Mouse (Mus musculus) common myeloid progenitor, adult 5-6 weeks (primary cell): ENCODE data around the gene Syce3. TPM values are rescaled to one million over a fixed set of nuclear protein-coding genes. Genes with fewer than 3 reads are reported as not detected.

Experiments
- ATAC-seq: replicated peaks from 2 replicates; pipeline ENCODE4 v1.8.0; 2016; ENCODE audit warnings: low read depth, mild to moderate bottlenecking, moderate TSS enrichment, inconsistent platforms; ENCODE audit not compliant: poor library complexity, severe bottlenecking
- total RNA-seq: library from RNA; stranded (forward); fragments of 200-1000, 187-1606 nt; gene quantifications from 2 replicates; pipeline ENCODE4 v1.2.3, GENCODE M21; 2017

The Syce3 gene
- total RNA-seq, 1 experiment from 2014 or later, result not detected

DNA sequence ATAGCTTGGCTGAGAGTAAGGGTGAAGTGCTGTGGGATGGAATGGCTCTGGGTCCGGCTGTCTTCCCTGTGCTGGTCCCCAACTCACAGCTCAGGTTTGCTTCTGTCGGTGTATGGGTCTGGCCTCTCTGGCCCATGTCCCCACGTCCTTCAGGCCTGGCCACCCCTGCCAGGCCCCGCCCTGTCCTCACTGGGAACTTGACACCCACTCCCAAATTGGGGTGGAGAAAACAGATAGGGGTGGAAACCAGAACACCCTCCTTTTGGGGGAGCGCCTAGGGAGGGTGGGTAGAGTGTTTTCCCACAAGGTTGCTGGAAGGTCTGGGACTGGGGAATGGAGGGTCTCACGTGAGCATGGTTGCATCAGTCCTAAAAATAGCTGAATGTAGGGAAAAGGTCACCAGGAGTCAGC, 15.4 kb upstream of the Syce3 start, which contains the start of gene Cpt1b:
Gene Cpt1b (minus strand): TSS at position 153 of the 411 bp plus-strand sequence.
- no peak for ATAC-seq

DNA sequence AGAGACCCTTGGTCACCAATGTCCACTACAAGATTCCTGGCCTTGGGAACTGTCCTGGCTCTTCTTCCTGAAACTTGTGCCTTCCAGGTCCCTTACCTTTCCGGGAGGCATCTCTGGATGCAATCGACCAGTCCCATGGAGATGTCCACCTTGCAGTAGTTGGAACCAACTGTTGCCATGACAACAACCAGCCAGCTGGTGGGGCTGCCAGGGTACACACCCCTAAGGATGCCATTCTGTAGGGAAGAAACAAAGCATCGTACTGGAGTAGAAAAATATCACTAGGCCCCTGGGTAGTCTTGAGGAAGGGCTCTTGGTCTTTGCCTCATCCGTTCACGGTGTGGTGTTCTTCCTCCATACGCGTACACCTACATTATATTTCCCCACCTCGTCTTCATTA, 14.3 kb upstream of the Syce3 start:
- no peak for ATAC-seq

GRCm38 (mm10) chr15:89421938-89422337, 11.6 kb upstream of the Syce3 start:
- ATAC-seq, result no peak

GRCm38 (mm10) chr15:89415282-89415681, 5.0 kb upstream of the Syce3 start:
- no peak for ATAC-seq

- ATAC-seq, result no peak
Measured at GRCm38 (mm10) chr15:89406691-89407090, 3.6 kb downstream of the Syce3 start.

DNA sequence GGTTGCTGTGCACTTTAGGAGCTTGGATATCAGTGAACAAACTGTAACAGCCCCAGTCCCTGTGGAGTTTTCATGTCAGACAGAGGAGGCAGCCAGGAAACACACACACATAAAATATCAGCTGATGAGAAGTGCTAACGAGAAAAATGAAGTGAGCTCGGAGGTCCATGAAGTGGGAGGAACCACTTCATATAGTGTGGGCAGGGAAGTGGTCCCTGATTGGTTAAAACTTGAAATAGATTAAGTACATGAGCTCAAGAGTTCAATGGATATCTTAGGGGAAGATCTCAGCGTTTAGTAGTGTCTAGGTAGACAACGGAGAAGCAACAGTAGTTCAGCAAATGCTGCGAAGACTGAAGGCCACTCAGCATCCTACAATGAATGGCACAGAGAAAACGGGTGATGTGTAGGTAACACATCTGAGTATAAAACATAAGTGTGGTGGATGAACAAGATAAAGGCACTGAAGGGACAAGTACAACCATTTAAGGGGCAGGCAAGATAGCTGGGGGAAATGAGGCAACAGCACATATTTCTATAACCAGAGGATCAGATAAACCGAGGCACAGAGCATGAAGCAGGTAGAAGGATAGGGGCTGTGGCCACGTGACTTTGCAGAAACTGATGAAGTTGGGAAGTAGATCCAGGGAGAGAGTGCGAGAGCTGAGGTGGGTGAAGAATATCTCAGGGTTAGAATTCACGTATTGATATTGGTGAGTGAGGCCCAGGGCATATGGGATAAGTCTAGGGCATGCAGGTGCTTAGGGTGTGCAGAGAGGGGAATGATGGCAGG, 5.3 kb downstream of the Syce3 start:
- no peak for ATAC-seq

DNA sequence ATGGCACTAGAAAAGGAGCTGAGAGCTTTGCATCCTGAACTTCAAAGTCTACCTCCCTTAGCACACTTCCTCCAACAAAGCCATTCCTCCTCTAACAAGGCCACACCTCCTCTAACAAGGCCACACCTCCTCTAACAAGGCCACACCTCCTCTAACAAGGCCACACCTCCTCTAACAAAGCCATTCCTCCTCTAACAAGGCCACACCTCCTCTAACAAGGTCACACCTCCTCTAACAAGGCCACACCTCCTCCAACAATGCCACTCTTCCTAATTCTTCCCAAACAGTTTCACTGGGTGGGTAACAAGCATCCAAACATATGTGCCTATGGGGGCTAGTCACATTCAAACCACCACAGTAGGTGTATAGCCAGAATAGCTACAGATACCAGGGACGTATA, 7.8 kb downstream of the Syce3 start:
- ATAC-seq, result no peak

DNA sequence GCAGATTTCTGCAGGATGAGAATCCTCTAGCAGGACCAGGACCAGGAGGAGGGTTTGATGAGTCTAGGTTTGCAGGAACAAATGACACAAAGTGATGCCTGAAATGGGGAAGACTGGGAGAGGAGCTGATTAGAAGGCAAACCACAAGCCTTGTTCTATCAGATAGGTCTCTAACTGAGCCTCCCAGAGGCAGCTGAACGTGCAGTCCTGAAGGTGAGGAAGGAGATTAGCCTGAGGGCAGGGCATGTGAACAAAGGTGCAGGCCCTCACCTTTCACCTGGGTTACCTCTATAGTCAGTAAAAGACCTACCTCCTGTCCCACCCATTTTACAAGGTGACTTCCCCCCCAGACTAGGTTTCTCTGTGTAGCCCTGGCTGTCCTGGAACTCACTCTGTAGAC, 10.6 kb downstream of the Syce3 start:
- no peak for ATAC-seq

DNA sequence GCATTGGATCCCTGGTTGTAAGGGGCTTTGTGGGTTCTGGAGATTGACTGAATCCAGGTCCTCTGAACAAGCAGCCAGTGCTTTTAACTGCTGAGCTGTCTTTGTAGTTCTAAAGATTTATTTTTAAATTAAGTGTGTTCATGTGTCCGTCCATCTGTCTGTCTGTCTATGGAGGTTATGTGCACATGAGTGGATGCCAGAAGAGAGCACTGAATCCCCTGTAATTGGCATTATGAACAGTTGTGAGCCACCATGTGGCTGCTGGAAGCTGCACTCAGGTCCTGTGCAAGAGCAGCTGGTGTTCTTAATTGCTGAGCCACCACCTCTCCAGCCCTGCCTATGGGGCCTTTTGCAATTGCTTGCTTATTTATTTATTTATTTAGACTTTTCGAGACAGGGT, 12.2 kb downstream of the Syce3 start:
- no peak for ATAC-seq

GRCm38 (mm10) chr15:89396883-89397282, 13.4 kb downstream of the Syce3 start:
- ATAC-seq, result no peak

DNA sequence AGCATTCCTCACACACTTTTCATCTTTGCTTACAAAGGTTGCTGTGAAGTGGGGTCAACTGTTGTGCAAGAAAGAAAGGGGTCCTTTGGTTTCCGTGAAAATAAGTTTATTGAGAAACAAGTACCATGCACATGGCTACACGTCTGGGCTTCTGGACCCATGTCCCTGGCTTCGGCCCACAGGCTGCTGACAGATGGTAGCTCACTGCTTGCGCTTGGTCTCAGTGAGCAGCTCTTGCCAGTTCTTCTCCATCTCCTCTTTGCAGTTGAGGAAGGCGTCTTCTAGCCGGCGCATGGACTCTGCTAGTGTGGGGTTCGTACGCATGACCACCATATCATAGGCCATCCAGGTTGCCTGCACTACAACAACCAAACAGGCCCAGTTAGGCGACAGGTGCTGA, 20.2 kb downstream of the Syce3 start:
- no peak for ATAC-seq

- 0 out of 2 replicates have a peak, but pooled peaks have one; percentile 43 for ATAC-seq
Measured at GRCm38 (mm10) chr15:89387127-89387526, 23.2 kb downstream of the Syce3 start.

DNA sequence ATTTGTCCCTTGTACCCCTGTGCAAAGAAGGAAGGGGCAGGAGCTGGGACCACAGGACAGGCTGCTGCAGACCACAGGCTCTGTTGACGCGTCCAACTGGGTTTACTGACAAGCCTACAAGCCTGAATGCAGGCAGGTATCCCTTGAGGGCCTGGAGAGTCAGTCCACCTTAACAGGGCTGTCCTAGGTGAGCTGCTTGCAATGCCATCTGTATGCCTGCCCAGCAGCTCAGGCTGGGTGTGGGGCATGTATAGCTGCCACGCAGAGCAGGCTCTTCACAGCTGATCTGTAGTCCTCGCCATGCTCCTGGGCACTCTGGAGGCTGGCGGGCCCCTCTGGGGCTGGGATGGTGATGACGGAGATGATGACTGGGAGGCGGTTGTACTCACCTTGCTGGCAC, 25.7 kb downstream of the Syce3 start, which contains the start of gene Klhdc7b:
Gene Klhdc7b (plus strand): TSS at position 301 of the 400 bp plus-strand sequence.
- no peak for ATAC-seq

- ATAC-seq, result peak; percentile 77
Measured at GRCm38 (mm10) chr15:89379429-89379828, 30.9 kb downstream of the Syce3 start.

DNA sequence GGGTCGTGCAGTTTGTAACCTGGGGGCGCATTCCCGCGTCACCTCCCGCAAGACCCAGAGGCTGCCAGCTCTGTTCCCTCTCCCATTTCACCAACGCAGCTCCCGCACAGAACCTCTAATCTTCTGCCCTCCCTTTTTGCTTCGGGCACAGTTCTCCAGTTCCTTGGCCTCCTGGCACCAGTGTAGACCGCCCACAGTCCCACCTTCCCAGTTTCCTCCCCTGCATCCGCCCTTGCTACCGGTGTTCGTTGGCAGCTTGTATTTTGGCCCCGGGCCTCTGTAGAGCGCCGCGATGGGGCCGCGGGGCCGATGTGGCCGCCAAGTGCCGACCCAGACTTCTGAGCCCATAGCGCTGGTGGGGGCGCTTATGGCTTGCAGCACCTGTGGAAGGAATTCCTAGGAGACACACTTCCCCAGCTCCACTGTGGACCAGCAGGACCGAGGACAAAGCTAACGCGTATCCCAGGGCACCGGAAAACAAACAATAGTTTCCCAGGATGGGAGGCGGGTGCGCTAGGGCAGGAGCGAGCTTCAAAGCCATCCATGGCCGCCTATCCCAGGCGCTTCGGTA, 31.4 kb downstream of the Syce3 start, which contains the start of gene Odf3b:
Gene Odf3b (minus strand): TSS at position 452 of the 571 bp plus-strand sequence.
- ATAC-seq, result peak; percentile 30

- ATAC-seq, result 0 out of 2 replicates have a peak, but pooled peaks have one; percentile 1
Measured at GRCm38 (mm10) chr15:89377938-89378828, 32.1 kb downstream of the Syce3 start.

DNA sequence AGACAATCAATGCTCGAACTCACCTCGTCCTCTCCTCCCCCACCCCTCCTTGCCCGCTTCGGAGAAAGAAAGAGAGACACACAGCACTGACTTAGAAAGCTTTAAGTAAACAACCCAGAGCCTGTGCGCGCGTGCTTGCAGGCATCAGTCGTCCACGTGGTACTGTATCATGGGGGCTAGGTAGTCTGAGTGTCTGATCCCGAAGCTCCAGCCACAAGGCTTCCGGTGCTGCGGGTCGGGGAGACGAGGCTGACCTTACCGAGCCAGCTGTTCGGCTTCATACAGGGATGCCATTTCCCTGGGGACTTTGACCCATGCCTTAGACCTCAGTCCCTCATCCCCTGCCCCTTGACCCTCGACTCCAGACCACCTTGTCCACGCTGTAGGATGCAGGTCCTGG, 32.9 kb downstream of the Syce3 start:
- no peak for ATAC-seq

DNA sequence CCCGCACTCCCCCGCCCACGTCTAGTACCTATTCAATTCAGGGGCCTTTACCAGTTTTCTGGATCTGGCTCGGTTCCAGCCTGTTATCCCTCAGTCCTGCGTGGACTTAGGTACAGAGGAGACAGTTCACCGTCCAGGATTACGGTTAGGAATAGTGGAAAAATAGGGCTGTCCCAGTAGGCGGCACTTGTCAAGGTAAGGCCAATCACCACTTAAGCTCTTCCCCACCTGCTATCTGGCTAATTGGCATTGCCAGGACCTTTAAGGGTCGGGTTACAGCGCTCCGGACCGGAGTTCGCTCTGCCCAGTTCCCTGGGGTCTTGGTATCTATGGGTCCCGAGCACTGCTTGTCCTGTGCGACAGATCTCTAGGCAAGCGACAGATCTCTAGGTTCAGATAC, 33.3 kb downstream of the Syce3 start, which contains the start of gene Tymp:
Gene Tymp (minus strand): TSS at position 83 of the 400 bp plus-strand sequence.
- no peak for ATAC-seq

GRCm38 (mm10) chr15:89376040-89376439, 34.3 kb downstream of the Syce3 start:
- no peak for ATAC-seq

DNA sequence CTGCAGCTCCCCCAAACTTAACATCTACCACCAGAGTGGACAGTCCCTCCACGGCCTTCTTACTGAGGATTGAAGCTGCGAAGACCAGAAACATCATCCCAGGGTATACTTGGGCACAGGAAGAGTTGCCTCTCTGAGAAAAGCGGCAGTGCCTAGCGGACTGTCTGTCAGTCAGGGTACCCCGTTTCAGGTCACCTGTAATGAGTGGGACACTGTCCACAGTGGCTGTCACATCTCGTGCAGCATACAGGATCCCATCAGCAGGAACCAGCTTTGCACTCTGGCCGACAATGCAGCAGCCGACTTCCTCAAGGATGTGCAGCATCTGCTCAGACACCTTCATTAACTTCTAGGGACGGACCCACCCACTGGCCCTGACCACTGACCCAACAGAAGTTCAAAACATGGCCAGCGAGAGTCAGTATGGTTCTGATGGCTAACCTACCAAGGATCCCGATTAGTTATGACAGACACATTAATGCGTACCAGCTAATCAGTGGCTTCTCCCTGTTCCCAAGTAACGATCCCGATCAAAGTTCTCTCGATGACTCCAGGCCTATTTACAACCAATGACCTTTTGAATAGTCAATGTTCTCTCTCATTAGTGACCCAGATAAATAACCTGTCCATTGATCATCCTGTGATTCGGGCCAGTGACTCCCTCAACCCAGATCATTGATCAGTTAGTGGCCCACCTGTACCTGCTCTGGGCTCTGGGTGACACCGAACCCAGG, 35.3 kb downstream of the Syce3 start:
- no peak for ATAC-seq
